14 mouse cellular contexts compared by ENCODE assay signal in the genomic region with DNA sequence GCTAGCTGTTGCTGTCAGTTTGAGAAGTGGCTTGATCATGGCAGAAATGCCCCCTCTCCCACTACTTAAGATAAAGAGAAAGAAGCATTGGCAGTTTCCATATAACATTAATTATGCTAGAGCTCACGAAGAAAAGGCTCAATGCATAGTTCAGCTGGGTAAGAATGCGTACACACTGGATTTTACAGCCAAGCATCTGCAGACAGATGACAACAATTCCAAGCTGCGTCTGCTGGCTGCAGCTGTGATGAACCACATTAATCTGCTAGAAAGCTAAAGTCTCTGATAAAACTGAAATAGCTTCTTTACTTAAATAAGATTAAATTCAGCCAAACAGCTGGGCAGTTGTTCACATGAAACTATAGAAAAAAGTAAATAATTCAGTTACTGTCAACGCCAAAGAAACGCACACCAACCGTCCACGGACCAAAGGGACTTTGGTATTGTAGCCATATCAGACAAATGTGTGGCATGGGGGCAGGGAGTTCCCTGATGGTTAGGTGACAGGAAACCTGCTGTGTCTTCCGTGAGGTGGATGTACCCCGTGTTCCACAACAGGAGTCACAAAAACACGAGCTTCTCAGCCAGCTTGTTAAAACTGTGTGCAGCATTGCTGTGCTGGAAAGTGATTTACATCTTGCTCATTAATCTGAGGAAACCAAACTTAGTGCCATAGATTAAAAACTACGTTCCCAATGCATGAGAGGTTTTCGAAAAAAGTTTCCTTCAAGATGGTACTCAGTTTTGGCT. TPM values are rescaled to one million over a fixed set of nuclear protein-coding genes. Genes with fewer than 3 reads are reported as not detected.
DNase-seq lines count a peak whose midpoint lies in the region; ATAC-seq and TF ChIP-seq lines count a peak whose summit lies in the region.
"Had no signal": no experiment of that assay in that cellular context is flagged by ENCODE, and none has a peak within 500 bp of the region (broad histone marks: within the 10 kb centered on the region; RNA-seq: fewer than 3 reads in every experiment).

No protein-coding gene starts in this region.

- no peaks in the 10 kb centered on the region for H3K79me2 ChIP-seq in MEL (ENCODE audit: control insufficient read depth, insufficient read depth, low read length, poor library complexity)

- H3K4me3 ChIP-seq in limb, embryonic 14.5 days (replicated peaks; ENCODE audit: low read length), result no peak overlapping the region
- no peak overlapping the region for H3K4me3 ChIP-seq in limb, embryonic 10.5 days
- peak overlapping the region; percentile 3 to 19; a peak in 3 of 4 replicates for H3K4me3 ChIP-seq in MEL (ENCODE audit: control insufficient read depth in 1 of 2, insufficient read depth in 1 of 2, low read depth in 2 of 2, low read length in 2 of 2)
- H3K4me3 ChIP-seq in intestine, postnatal 0 days (ENCODE audit: low read depth, low read length), result no peak overlapping the region
- H3K4me3 ChIP-seq: embryonic facial prominence, embryonic 12.5 days; limb, embryonic 13.5 days had no signal

- no peaks in the 10 kb centered on the region for H3K27me3 ChIP-seq in limb, embryonic 14.5 days (ENCODE audit: control insufficient read depth, insufficient read depth, low read length)
- H3K27me3 ChIP-seq in limb, embryonic 10.5 days (ENCODE audit: low read depth, poor library complexity, severe bottlenecking), result no peaks in the 10 kb centered on the region
- H3K27me3 ChIP-seq in MEL (ENCODE audit: control insufficient read depth in 1 of 2, insufficient read depth in 2 of 2, low read length in 2 of 2), result no peaks in the 10 kb centered on the region
- H3K27me3 ChIP-seq in intestine, postnatal 0 days (replicated peaks; ENCODE audit: control insufficient read depth, insufficient read depth, low read length), result no peaks in the 10 kb centered on the region
- H3K27me3 ChIP-seq: embryonic facial prominence, embryonic 12.5 days; limb, embryonic 13.5 days had no signal

- no peak overlapping the region for H3K9ac ChIP-seq in limb, embryonic 14.5 days (ENCODE audit: low read depth, low read length, severe bottlenecking)
- peak overlapping the region; percentile 9; the same call in 1 of the 2 replicates for H3K9ac ChIP-seq in MEL (ENCODE audit: control insufficient read depth, low read depth, low read length, poor library complexity, severe bottlenecking)
- H3K9ac ChIP-seq in intestine, postnatal 0 days (ENCODE audit: low read depth, low read length), result no peak overlapping the region
- H3K9ac ChIP-seq: embryonic facial prominence, embryonic 12.5 days; limb, embryonic 13.5 days had no signal

- H3K36me3 ChIP-seq in limb, embryonic 14.5 days (ENCODE audit: control insufficient read depth, insufficient read depth, low read length), result 0 out of 2 replicates have a peak, but pooled peaks cover 5% of the 10 kb centered on the region
- H3K36me3 ChIP-seq in limb, embryonic 10.5 days, result no peaks in the 10 kb centered on the region
- peaks cover 0 to 4% of the 10 kb centered on the region in 2 experiments; a peak in 2 of 4 replicates for H3K36me3 ChIP-seq in MEL (ENCODE audit: control insufficient read depth in 1 of 2, insufficient read depth in 2 of 2, low read length in 2 of 2)
- H3K36me3 ChIP-seq in intestine, postnatal 0 days (ENCODE audit: control insufficient read depth, insufficient read depth), result no peaks in the 10 kb centered on the region
- H3K36me3 ChIP-seq: embryonic facial prominence, embryonic 12.5 days had no signal

- H3K4me2 ChIP-seq in limb, embryonic 14.5 days (replicated peaks; ENCODE audit: low read depth, low read length, severe bottlenecking), result no peak overlapping the region
- H3K4me2 ChIP-seq in intestine, postnatal 0 days (replicated peaks; ENCODE audit: low read depth), result 0 out of 2 replicates have a peak overlapping the region, but pooled peaks have one; percentile 1
- H3K4me2 ChIP-seq: embryonic facial prominence, embryonic 12.5 days; limb, embryonic 13.5 days had no signal

- no peaks in the 10 kb centered on the region for H3K9me3 ChIP-seq in limb, embryonic 14.5 days (ENCODE audit: control insufficient read depth, low read length)
- H3K9me3 ChIP-seq in limb, embryonic 10.5 days (replicated peaks), result no peaks in the 10 kb centered on the region
- no peaks in the 10 kb centered on the region for H3K9me3 ChIP-seq in MEL (replicated peaks; ENCODE audit: insufficient read depth, low read length)
- H3K9me3 ChIP-seq in intestine, postnatal 0 days (ENCODE audit: control insufficient read depth), result no peaks in the 10 kb centered on the region
- H3K9me3 ChIP-seq: embryonic facial prominence, embryonic 12.5 days; limb, embryonic 13.5 days had no signal

- H3K4me1 ChIP-seq in limb, embryonic 14.5 days (ENCODE audit: control insufficient read depth, insufficient read depth, low read length), result peaks cover 5% of the 10 kb centered on the region; the same call in 1 of the 2 replicates
- H3K4me1 ChIP-seq in limb, embryonic 10.5 days, result peaks cover 7% of the 10 kb centered on the region; the same call in 1 of the 2 replicates
- no peaks in the 10 kb centered on the region; a peak in 1 of 4 replicates for H3K4me1 ChIP-seq in MEL (ENCODE audit: control insufficient read depth in 1 of 2, insufficient read depth in 2 of 2, low read length in 2 of 2)
- H3K4me1 ChIP-seq in intestine, postnatal 0 days (replicated peaks; ENCODE audit: control insufficient read depth, insufficient read depth, low read length), result no peaks in the 10 kb centered on the region

- 0 out of 2 replicates have a peak, but pooled peaks have one; percentile 31 for ATAC-seq in frontal cortex, adult (ENCODE audit: low TSS enrichment)
- ATAC-seq in limb, embryonic 14.5 days (ENCODE audit: low FRiP score, low read depth), result no peak
- no peak for ATAC-seq in intestine, postnatal 0 days
- ATAC-seq in erythroblast, adult 5-6 weeks (replicated peaks; ENCODE audit: low FRiP score, poor library complexity, severe bottlenecking), result no peak

- no peak overlapping the region for H3K27ac ChIP-seq in limb, embryonic 14.5 days (replicated peaks; ENCODE audit: low read depth, low read length)
- no peak overlapping the region for H3K27ac ChIP-seq in limb, embryonic 10.5 days
- H3K27ac ChIP-seq in MEL (ENCODE audit: control insufficient read depth, low read depth, low read length), result no peak overlapping the region
- H3K27ac ChIP-seq in intestine, postnatal 0 days (ENCODE audit: low read depth, low read length), result 0 out of 2 replicates have a peak overlapping the region, but pooled peaks have one; percentile 29
- H3K27ac ChIP-seq: embryonic facial prominence, embryonic 12.5 days; limb, embryonic 13.5 days had no signal

- no peak for TF ChIP-seq RAD21 in MEL (IDR thresholded peaks at IDR 0.05; ENCODE audit: low read depth, low read length)

- WGBS in limb, embryonic 14.5 days, result 53% methylated on average over 12 of the region's 12 CpGs
- 75% methylated on average over 12 of the region's 12 CpGs for WGBS in limb, embryonic 10.5 days
- WGBS in intestine, postnatal 0 days, result 56% methylated on average over 12 of the region's 12 CpGs

- no peak for TF ChIP-seq EP300 in MEL (IDR thresholded peaks at IDR 0.05; ENCODE audit: low read depth in 1 of 2, low read length in 2 of 2)

- no peak for DNase-seq in frontal cortex, postnatal 14 days (ENCODE audit: low spot score in 2 of 2)
- peak; percentile 20 for DNase-seq in limb, embryonic 14.5 days (ENCODE audit: low spot score)
- DNase-seq in limb, embryonic 10.5 days (ENCODE audit: low spot score), result no peak
- DNase-seq in MEL (ENCODE audit: low read depth, low spot score), result no peak
- no peak for DNase-seq in kidney, postnatal 36 days
- DNase-seq: cerebellum, adult 8-10 months; kidney, postnatal 25 days; layer of hippocampus, postnatal 36 days; thymus, postnatal 4 days had no signal

- TF ChIP-seq CTCF in MEL (IDR thresholded peaks at IDR 0.05 in 2 of 3, conservative IDR thresholded peaks at IDR 0.05 in 1 of 3; ENCODE audit: control insufficient read depth in 1 of 3, insufficient read depth in 1 of 3, low read depth in 2 of 3, low read length in 3 of 3, poor library complexity in 1 of 3, severe bottlenecking in 1 of 3), result no peak
- TF ChIP-seq CTCF in intestine, postnatal 0 days (IDR thresholded peaks at IDR 0.05; ENCODE audit: low read depth), result no peak

- no peak for TF ChIP-seq POLR2A in limb, embryonic 14.5 days (IDR thresholded peaks at IDR 0.05; ENCODE audit: borderline replicate concordance, extremely low read depth, insufficient read depth, insufficient read length)
- TF ChIP-seq POLR2A in MEL (IDR thresholded peaks at IDR 0.05; ENCODE audit: control insufficient read depth in 1 of 2, insufficient read depth in 1 of 2, low read depth in 1 of 2, low read length in 2 of 2, poor library complexity in 1 of 2), result no peak

TF ChIP-seq in MEL, 35 proteins besides CTCF, POLR2A, EP300 and RAD21:
- no peak for TF ChIP-seq SMC3 (IDR thresholded peaks at IDR 0.05; ENCODE audit: low read depth, low read length)
- no peak for TF ChIP-seq USF2 (IDR thresholded peaks at IDR 0.05; ENCODE audit: borderline replicate concordance in 1 of 2, insufficient read depth in 1 of 2, low read depth in 1 of 2, low read length in 2 of 2)
- no peak for TF ChIP-seq TAL1 (IDR thresholded peaks at IDR 0.05; ENCODE audit: low read length)
- TF ChIP-seq UBTF (IDR thresholded peaks at IDR 0.05; ENCODE audit: borderline replicate concordance, insufficient read depth, low read depth, low read length), result no peak
- TF ChIP-seq E2F4 (IDR thresholded peaks at IDR 0.05; ENCODE audit: borderline replicate concordance, low read depth, low read length), result no peak
- no peak for TF ChIP-seq ZKSCAN1 (IDR thresholded peaks at IDR 0.05; ENCODE audit: low read depth, low read length)
- TF ChIP-seq MYC (IDR thresholded peaks at IDR 0.05; ENCODE audit: low read depth, low read length), result no peak
- no peak for TF ChIP-seq MEF2A (IDR thresholded peaks at IDR 0.05; ENCODE audit: extremely low read depth, insufficient replicate concordance, low read depth, low read length, poor library complexity, severe bottlenecking)
- TF ChIP-seq HCFC1 (IDR thresholded peaks at IDR 0.05; ENCODE audit: low read depth, low read length), result no peak
- no peak for TF ChIP-seq TCF12 (IDR thresholded peaks at IDR 0.05; ENCODE audit: low read depth, low read length)
- no peak for TF ChIP-seq MAX (IDR thresholded peaks at IDR 0.05; ENCODE audit: low read length)

RNA-seq across cellular contexts. Expression of gene Mtfr2, which starts 51.2 kb away (rescaled TPM):
- polyA plus RNA-seq in limb, embryonic 14.5 days (2012; rRNA removed), result 6.5 and 7.8 TPM in 2 replicates
- polyA plus RNA-seq in limb, embryonic 14.5 days (2014; fragmentation: Nextera tagmentation; extraction: Ambion mirVana), result 1.5 and 1.7 TPM in 2 replicates
- 2.3 and 2.4 TPM in 2 replicates for polyA plus RNA-seq in limb, embryonic 10.5 days (2016; fragmentation: Nextera tagmentation; extraction: Ambion mirVana)
- total RNA-seq in MEL (2012; rRNA removed), result 10.3 and 10.8 TPM in 2 replicates
- polyA plus RNA-seq in MEL (2012; ENCODE audit: insufficient read depth in 1 of 2, insufficient read length in 2 of 2, low read depth in 1 of 2, low replicate concordance in 2 of 2, missing spikeins in 1 of 2), result 10 to 100 TPM in 1 of 2 experiments, not detected in 1; 17.1 TPM
- 0.44 and 0.59 TPM in 2 replicates for polyA plus RNA-seq in intestine, postnatal 0 days (2015; fragmentation: Nextera tagmentation; extraction: Ambion mirVana)
- total RNA-seq in erythroblast, adult 5-6 weeks (2015; ENCODE audit: low replicate concordance), result 20.8 and 24.5 TPM in 2 replicates
- total RNA-seq in erythroblast, adult 5-6 weeks (2017; ENCODE audit: low replicate concordance), result 5.2 and 10.9 TPM in 2 replicates

Comparison
In these comparisons a context has a peak if more than half of its experiments do, and no peak if none do; other contexts are left out.
1. H3K4me3 ChIP-seq: peak in MEL (2 of 2); none in limb, embryonic 14.5 days (single experiment), limb, embryonic 10.5 days (single experiment) and intestine, postnatal 0 days (single experiment).